Mouse (Mus musculus) layer of hippocampus, postnatal 10 days (tissue): ENCODE data around the gene Fjx1. TPM values are rescaled to one million over a fixed set of nuclear protein-coding genes. Genes with fewer than 3 reads are reported as not detected.

ENCODE experiments used
- DNase-seq, 2 experiments: peaks; one replicate each; pipeline ENCODE4 v3.0.0; 2021; ENCODE audit warnings: low spot score in 2 of 2
- total RNA-seq, 2 experiments: library from RNA; stranded (reverse); gene quantifications; 2 replicates each; pipeline ENCODE4 v1.2.3; 2021

Gene Fjx1
- total RNA-seq, 2 experiments from 2014 or later, result 64.8 to 72.0 TPM

DNA sequence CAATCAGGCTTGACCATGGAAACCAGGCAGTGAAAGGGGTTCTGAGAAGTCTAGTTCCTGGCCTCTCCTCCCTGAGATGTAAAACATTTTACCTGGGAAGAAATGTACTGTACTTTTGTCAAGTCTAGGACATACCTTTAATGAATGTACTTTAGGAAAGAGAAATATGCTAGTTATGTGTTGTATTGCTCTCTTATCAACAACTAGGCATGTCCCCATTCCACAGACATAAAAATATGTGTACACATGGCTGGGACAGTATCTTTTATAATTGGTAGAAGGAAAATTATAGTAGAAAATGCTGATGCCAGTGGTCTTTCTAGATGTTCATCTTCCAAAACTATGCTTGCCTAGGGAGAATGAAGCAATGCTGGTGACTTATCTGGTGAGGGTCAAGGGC, 24.3 kb downstream of the Fjx1 start:
- DNase-seq, result no peak

DNA sequence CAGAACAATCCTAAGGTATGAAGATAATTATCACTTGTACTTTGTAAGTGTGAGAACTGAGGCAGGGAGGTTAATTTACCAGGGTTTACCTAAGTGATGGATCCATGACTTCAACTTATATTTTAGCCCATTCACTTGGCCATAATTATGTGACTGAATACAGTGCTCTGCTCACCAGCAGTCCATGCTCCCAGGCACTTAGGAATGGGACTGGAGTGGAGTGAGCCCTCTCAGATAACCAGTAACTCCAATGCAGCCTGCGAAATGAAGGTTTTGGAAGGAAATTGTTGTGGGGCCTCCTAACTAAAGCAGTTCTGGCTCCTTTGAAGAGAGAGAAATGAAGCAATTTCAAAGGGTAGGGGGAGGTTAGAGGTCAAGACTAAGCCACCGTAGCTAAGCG, 25.9 kb downstream of the Fjx1 start:
- DNase-seq, result no peak

DNA sequence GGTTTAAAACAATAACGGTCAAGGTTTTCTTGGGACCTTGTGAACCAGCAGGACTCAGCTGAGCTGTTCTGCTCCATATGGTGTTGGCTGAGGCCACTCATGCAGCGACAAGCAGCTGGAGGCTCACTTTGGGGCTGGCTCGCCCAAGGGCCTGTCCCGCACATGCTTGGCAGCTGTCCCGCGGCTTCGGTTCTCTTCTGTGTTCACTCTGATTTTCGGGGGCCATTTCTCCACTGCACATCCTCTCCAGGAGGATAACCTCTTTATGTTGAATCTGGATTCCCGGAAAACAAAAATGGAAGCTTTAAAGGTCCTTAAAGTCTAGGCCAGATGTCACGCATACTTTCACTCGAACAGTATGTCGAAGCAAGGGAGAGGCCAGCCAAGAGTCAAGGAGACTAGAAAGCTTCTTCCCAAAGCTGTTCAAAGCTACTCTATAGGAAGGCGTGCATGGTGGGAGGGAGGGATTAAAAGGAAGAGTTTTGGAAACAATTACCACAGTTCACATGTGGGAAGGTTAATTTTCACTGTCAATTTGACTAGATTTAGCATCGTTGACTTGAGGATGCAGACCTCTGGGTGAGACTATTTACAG, 36.1 kb downstream of the Fjx1 start:
- no peak for DNase-seq

DNA sequence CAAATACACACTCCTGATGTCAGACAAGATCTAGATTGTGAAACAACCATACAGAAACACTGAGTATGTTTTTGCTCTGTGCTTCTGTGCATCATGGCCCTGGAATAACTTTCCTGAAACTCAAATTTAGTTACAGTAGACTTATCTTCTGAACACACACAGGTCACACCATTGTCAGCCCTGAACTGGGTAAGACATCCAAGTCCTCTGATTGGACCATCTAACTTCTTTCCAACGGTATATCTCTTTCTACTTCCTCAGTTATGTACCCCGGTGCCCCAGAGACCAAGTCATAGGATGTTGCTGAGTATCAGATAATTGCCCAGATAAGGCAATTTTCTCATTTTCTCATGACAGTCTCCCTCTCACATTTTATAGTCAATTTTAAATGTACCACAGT, 39.6 kb downstream of the Fjx1 start:
- no peak for DNase-seq

DNA sequence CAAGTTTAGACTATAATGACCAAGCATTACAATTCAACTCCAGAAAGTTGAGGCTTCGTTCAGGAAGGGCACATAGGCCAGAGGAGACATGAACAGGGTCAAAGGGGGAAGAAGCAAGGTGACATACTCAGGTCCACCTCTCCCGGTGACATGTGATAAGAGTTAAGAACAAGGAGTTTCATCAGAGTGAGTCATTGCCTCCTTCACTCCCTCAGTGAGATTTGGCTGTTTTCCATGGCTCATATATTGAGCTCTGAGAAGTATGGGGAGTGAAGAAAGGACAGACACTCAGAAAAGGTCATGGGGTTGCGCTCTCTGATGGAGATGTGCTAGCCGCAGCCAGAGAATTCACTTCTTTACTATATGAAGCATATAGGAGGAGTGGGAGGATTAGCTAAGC, 41.7 kb downstream of the Fjx1 start:
- DNase-seq, result no peak

DNA sequence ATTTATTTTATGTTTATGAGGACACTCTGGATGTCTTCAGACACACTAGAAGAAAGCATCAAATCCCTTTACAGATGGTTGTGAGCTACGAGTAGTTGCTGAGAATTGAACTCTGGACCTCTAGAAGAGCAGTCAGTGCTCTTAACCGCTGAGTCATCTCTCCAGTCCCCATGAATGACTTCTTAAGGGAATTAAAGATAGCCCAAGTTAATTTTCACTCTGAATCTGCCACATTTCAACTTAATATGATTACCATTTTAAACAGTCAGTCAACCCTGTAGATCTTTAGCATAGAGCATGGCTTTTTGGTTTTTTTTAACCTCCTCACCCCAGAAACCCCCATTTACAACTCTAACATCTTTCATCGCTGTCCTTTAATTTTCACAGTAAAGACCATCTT, 42.6 kb downstream of the Fjx1 start:
- no peak for DNase-seq

DNA sequence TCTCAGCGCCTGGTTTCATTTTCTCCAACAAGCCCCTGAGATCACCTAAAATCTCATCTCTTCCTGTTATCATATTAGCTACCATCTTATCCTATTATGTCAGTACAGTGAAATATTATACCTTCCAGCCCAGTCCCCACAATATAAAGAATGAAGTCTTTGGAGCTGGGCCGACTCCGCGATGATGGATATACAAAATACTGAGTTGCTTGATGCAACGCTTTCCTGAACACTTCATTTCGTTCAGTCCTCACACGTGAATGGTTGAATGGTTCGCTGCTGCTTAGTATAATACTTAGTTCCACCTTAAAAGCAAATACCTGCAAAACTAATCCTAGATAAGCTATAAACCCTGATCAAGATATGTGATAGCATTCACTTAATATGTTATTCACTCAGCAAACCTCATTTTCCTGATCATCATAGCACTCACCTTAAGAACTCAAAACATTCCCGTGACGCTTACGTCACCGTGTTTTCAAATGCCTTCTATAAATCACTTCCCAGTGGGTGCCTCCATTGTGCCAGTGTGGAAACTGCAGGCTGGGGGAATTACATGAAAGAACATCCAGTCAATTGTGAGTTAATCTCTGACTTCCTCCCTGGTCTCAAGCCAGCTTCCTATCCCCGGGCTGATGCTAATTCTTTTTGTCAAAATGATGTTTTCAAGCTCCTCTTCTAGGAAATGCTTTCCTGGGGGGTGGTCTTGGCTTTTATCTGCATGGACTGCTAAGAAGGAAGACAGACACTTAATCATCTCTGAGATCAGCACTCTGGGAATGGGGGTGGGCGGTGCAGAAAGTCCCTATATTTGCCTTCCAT, 44.7 kb downstream of the Fjx1 start, which contains the start of gene Trim44:
Gene Trim44 (minus strand): TSS at position 466 of the 822 bp plus-strand sequence.
- DNase-seq, result no peak

DNA sequence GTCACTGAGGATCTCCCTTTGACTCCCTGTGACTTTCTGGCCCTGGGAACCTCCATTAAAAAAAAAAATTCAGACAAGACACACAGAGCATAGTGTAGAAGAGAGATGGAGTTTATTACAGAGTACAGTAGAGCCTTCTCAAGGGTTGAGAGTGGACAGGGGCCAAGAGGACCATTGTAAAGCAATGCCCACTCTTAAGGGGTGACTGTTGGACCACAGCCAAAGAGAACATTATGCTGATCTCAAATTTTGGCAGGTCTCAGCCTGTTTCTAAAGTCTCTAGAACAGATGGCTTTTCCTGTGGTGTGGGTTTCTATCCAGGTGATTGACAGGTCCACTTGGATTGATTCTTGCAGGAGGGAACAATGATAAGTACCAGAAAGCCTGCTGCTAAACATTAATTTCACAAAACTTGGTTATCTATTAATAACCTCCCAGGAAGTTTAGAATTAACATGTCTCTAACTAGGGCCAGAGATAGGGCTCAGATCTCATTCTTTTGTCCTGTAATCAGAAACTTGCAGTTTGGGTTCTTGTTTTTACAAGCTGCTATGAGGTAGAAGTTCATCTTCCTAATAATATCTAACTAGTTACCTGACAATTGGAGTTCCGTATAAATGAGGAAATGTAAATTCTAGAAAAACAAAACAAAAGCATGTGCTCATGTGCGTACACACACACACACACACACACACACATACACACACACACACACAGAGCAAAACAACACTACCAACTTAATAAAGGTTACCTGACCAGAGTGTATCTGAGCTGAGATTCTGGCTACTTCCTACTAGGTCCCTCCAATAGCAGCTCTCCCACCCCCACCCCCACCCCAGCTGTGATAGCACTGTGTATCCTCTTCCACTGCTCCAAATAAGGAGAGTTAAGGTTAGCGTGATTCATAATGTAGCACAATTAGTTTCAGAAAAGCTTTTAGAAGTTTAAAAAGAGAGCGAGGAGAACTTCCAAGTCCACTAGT, 45.7 kb downstream of the Fjx1 start:
- DNase-seq, result no peak

DNA sequence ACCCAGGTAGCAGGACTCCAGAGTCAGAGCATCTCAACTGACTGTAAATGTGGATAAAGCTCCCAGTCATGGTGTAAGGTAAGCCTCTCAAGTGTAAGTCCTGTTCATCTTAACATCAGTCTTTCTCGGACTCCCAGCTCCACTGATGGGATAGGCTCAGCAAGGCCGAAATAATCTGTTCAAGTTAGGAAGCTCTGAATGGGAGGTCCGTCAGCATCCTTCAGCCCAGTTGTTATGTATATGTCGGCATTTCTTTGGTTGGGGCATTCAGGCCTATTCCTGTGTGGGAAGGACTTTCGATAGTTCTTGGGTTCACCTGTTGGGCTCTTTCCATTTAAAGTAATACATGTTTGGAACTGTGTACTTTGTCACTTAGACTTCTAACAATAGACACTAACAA, 48.3 kb downstream of the Fjx1 start:
- DNase-seq, result no peak

DNA sequence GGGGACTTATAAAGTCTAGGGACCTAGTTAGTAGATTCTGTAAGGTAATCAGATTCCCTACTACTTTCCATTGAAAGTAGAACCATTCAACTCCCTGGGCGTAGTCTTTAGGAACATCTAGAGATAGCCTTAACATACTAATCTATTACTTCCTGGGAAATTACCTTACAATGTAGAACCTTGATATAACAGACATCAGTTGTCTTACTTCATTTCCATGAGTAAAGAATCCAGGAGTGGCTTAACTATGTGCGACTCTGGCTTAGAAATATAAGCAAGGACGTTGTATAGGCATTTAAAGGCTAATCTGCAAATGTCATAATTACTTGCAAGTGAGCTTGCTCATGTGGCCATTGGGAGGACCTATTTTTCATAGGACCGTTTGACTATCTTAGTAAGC, 49.0 kb downstream of the Fjx1 start:
- no peak for DNase-seq

DNA sequence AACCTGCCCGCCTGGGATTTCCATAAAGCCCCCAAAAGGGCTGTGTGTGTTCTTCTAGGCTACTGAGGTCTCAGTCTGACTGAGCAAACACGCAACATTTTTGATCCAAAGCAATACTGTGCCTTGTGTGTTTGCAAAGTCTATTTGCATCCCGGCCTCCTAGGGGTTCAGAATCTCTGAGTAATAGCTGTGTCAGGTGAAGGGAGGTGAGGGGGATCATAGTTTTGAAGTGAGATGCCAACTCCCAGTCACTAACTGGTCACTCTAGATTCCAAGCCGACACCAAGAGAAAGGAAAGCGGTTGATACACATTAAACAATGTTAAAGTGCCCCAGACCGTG, 51.0 kb downstream of the Fjx1 start:
- no peak for DNase-seq

DNA sequence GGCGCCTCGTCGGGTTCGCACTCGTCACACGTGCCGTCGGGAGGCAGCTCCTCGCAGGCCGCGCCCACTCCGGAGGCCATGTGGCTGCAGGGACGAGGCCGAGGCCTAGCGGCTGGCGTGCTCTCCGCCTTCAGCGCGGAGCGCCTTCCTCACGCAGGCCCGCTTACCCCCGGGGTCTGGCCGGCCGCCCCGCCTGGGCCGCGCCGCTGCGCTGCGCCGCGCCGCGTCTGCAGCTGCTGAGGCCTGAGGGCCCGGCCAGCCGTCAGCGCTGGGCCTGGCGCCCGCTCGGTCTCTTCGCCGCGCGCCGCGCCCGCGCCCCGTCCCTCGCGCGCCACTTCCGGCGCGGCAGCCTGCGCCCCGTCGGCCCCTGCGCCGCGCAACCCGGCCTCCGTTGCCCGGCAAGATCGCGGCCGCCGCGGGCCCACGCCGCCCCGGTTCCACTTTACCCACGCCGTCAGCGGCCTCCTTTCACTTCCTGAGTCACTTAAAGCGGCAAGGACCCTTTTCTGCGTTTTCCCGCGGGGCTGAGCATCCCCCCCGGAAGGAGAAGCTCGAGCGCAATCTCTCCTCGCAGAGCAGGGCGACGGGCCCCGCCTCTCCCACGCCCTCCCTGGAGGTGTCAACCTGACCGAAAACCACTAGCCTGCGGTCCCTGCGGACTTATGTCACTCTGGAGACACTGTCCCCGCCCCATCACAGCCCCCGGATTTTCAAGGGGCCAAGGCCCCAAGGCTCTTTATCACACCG, 51.5 kb downstream of the Fjx1 start:
- peak; percentile 83 to 89 for DNase-seq

DNA sequence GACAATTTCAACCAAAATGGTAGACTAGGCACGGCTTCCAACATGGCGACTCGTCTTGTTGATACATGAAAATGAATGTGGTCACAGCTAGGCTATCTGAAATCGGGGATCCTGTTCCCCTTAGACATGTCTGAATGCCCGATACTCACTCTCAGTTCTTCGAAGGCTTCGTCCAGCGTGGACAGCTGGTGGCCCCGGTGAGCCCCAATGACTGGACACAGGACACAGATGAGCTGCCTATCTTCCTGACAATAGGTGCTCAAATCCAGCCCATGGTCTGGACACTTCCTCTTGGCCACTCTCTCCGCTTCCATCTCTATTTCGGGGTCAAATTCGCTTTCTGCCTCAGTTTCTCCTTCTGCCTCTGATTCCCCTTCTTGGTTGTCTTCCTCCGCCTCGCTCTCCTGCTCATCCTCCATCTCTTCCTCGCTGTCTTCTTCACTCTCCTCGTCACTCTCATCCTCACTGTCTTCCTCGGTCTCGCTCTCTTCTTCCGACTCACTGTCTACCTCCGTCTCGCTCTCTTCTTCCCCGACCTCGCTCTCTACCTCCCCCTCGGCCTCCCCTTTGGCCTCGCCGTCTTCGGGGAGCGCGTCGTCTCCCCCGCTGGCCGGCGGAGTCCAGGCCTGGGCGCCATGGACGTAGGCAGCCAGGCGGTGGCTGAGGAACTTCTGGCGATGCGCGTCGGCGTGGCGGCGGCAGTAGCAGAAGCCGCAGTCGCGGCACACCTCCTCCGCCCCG, 52.3 kb downstream of the Fjx1 start:
- no peak for DNase-seq

Other genes with a start within 250 kb of the Fjx1 start
- gene Trim44, start 44.7 kb downstream of the Fjx1 start, total RNA-seq, result 100 to 1,000 TPM; 162 to 165 TPM
- gene Pamr1, start 97.5 kb upstream of the Fjx1 start, total RNA-seq, result 10 to 100 TPM; 11.1 to 13.3 TPM
- 1,000 to 10,000 TPM; 1,474 to 1,476 TPM for gene Slc1a2, start 206.2 kb upstream of the Fjx1 start, total RNA-seq